Mouse (Mus musculus): ENCODE results near the gene Eif2b2. TPM values are rescaled to one million over a fixed set of nuclear protein-coding genes. Genes with fewer than 3 reads are reported as not detected.

Gene Eif2b2
- polyA plus RNA-seq, 1 experiment from 2014 or later = 78.7 TPM

DNA sequence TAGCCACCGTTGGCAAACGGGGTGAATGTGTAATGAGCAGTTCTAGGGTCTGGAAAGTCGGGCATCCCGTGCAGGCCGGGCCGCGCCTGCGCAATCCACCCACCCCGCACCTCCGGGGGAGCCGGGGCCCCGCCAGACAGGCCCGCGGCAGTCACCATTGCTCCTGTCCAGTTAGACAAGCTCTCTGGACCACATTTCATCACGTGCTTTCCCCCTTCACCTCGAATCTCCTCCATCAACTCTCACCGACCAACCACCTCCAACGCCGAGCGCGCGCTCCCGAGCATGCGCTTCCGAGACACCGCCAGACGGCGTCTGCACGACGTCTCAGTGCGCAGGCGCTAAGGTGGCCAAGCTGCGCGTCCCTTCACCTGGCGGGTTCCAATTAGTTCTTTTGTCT lies 51.0 kb downstream of the Eif2b2 start, which contains the start of gene Mlh3:
TSS of gene Mlh3 (minus strand) at position 281 of the 400 bp plus-strand sequence.
- H3K4me3 ChIP-seq (replicated peaks; ENCODE audit: low read depth, low read length) = peak within 1 kb of the TSS; percentile 53
- H3K27me3 ChIP-seq (ENCODE audit: control insufficient read depth, insufficient read depth, low read length) = no peaks in the 10 kb centered on the region
- no peaks in the 10 kb centered on the region for H3K4me1 ChIP-seq (ENCODE audit: control insufficient read depth, insufficient read depth, low read length)
- peak within 1 kb of the TSS; percentile 65 for H3K4me2 ChIP-seq (ENCODE audit: low read length)
- no peaks in the 10 kb centered on the region for H3K36me3 ChIP-seq (ENCODE audit: control insufficient read depth, insufficient read depth, low read length)
- peak within 1 kb of the TSS; percentile 88 for H3K27ac ChIP-seq (replicated peaks; ENCODE audit: low read depth, low read length)
- DNase-seq (peak; percentile 96), ATAC-seq (ENCODE audit: low FRiP score, low TSS enrichment) (peak; percentile 94)
- H3K9me3 ChIP-seq (ENCODE audit: control insufficient read depth, low read length) = 0 out of 2 replicates have a peak, but pooled peaks cover 7% of the 10 kb centered on the region
- H3K9ac ChIP-seq (replicated peaks; ENCODE audit: low read length) = peak within 1 kb of the TSS; percentile 72
- under 1% methylated on average over 35 of the region's 35 CpGs for WGBS

DNA sequence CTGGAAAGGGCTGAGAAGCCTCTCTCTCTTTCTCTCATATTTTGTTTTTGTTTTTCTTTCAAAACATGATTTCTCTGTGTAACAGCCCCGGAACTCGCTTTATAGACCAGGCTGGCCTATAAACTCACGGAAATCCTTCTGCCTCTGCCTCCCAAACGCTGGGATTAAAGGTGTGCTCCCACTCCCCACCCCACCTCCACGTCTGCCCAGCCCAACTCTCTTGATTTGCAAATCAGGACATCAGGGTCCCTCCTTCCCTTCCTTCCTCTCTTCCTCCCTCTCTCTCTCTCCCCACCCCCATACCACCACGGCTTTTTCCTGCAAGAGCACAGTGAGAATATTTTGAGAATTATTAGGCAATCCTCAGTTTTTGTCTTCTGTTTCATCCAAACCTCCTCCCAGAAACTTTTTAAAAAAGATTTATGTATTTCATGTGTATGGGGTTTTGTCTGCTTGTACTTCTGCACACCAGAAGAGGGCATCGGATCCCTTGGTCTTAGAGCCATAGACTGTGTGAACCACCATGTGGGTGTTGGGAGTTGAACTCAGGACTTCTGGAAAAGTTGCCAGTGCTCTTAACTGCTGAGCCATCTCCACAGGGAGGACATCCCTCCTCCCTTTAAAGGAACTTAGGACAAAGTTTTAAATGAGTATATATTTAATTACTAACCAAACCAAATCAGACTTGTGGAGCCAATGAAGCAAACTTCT lies 52.0 kb downstream of the Eif2b2 start:
- Histone ChIP-seq H3K4me2 (ENCODE audit: low read length) (peak overlapping the region; percentile 65), H3K4me3 (replicated peaks; ENCODE audit: low read depth, low read length) (no peak overlapping the region)
- 76% methylated on average over 7 of the region's 7 CpGs for WGBS

DNA sequence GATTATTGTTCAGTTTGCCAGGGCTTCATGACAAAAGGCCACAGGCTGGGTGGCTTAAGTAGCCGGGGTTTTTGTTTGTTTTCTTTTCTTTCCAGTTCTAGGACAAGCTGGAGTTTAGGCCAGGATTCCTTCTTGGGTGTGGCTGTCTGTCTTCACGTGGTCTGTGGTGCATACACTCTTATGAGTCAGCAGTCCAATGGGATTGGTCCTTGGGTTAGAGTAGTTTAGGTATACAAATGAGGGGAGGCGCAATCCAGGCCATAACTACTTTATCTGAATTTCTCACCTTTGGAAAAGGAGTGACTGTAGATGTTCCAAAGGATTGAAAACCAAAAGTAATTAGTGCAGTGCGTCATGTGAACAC lies 52.5 kb downstream of the Eif2b2 start:
- Histone ChIP-seq H3K9ac (replicated peaks; ENCODE audit: low read length) (no peak overlapping the region), H3K36me3 (ENCODE audit: control insufficient read depth, insufficient read depth, low read length) (no peaks in the 10 kb centered on the region), H3K4me2 (ENCODE audit: low read length) (no peak overlapping the region), H3K27ac (replicated peaks; ENCODE audit: low read depth, low read length) (no peak overlapping the region), H3K4me3 (replicated peaks; ENCODE audit: low read depth, low read length) (no peak overlapping the region), H3K27me3 (ENCODE audit: control insufficient read depth, insufficient read depth, low read length) (no peaks in the 10 kb centered on the region), H3K9me3 (ENCODE audit: control insufficient read depth, low read length) (0 out of 2 replicates have a peak, but pooled peaks cover 7% of the 10 kb centered on the region), H3K4me1 (ENCODE audit: control insufficient read depth, insufficient read depth, low read length) (no peaks in the 10 kb centered on the region)
- ATAC-seq (ENCODE audit: low FRiP score, low TSS enrichment) = no peak
- DNase-seq = no peak
- 80% methylated on average over 4 of the region's 4 CpGs for WGBS

More for the DNA sequence above, 52.0 kb downstream of the Eif2b2 start:
- DNase-seq (no peak), ATAC-seq (ENCODE audit: low FRiP score, low TSS enrichment) (no peak)
- Histone ChIP-seq H3K36me3 (ENCODE audit: control insufficient read depth, insufficient read depth, low read length) (no peaks in the 10 kb centered on the region), H3K9me3 (ENCODE audit: control insufficient read depth, low read length) (0 out of 2 replicates have a peak, but pooled peaks cover 7% of the 10 kb centered on the region), H3K27me3 (ENCODE audit: control insufficient read depth, insufficient read depth, low read length) (no peaks in the 10 kb centered on the region), H3K4me1 (ENCODE audit: control insufficient read depth, insufficient read depth, low read length) (no peaks in the 10 kb centered on the region), H3K27ac (replicated peaks; ENCODE audit: low read depth, low read length) (no peak overlapping the region), H3K9ac (replicated peaks; ENCODE audit: low read length) (no peak overlapping the region)

DNA sequence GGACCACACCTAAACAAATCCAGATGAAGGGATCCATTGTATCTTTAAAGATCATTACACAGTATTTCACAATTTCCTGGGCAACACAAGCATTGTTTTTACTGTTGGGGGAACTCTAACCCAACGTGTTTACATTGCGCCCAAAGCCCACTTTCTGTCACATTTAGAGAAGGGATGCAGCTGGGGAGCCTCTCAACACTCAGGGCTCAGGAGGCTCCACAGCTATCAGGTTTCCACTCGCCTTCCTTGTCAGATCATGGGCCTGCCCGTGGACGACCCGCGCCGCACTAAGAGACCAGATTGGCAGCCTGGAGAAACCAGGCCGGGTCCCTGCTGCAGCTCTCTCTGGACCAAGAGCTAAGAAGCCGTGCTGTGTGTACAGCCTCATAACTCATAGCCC lies 54.2 kb downstream of the Eif2b2 start:
- Histone ChIP-seq H3K36me3 (ENCODE audit: control insufficient read depth, insufficient read depth, low read length) (no peaks in the 10 kb centered on the region), H3K9ac (replicated peaks; ENCODE audit: low read length) (no peak overlapping the region), H3K4me3 (replicated peaks; ENCODE audit: low read depth, low read length) (no peak overlapping the region), H3K4me1 (ENCODE audit: control insufficient read depth, insufficient read depth, low read length) (no peaks in the 10 kb centered on the region), H3K27ac (replicated peaks; ENCODE audit: low read depth, low read length) (no peak overlapping the region), H3K4me2 (ENCODE audit: low read length) (no peak overlapping the region), H3K9me3 (ENCODE audit: control insufficient read depth, low read length) (no peaks in the 10 kb centered on the region), H3K27me3 (ENCODE audit: control insufficient read depth, insufficient read depth, low read length) (no peaks in the 10 kb centered on the region)
- DNase-seq (no peak), ATAC-seq (ENCODE audit: low FRiP score, low TSS enrichment) (no peak)
- WGBS = 91% methylated on average over 10 of the region's 10 CpGs

Small RNAs within 50 kb of the gene (microRNA-seq; reads per million reads assigned to microRNA genes)
- gene Mir6938 = not detected

Other genes with a start within 250 kb of the Eif2b2 start
- gene Fcf1, start 248.6 kb upstream of the Eif2b2 start, polyA plus RNA-seq (2014; fragmentation: Nextera tagmentation; extraction: Ambion mirVana) = 95.9 and 105 TPM in 2 replicates
- 33.2 and 40.5 TPM in 2 replicates for gene Arel1, start 248.6 kb upstream of the Eif2b2 start, polyA plus RNA-seq (2014; fragmentation: Nextera tagmentation; extraction: Ambion mirVana)
- 47.4 and 50.2 TPM in 2 replicates for gene Ylpm1, start 223.2 kb upstream of the Eif2b2 start, polyA plus RNA-seq (2014; fragmentation: Nextera tagmentation; extraction: Ambion mirVana)
- gene Prox2, start 108.7 kb upstream of the Eif2b2 start, polyA plus RNA-seq (2014; fragmentation: Nextera tagmentation; extraction: Ambion mirVana) = 1.7 and 2.1 TPM in 2 replicates
- gene Dlst, start 108.6 kb upstream of the Eif2b2 start, polyA plus RNA-seq (2014; fragmentation: Nextera tagmentation; extraction: Ambion mirVana) = 67.9 and 98.0 TPM in 2 replicates
- gene Rps6kl1, start 68.2 kb upstream of the Eif2b2 start, polyA plus RNA-seq (2014; fragmentation: Nextera tagmentation; extraction: Ambion mirVana) = 22.2 and 27.1 TPM in 2 replicates
- gene Pgf, start 41.7 kb upstream of the Eif2b2 start, polyA plus RNA-seq (2014; fragmentation: Nextera tagmentation; extraction: Ambion mirVana) = 6.0 and 7.1 TPM in 2 replicates
- 9.4 and 10.2 TPM in 2 replicates for gene Mlh3, start 51.1 kb downstream of the Eif2b2 start, polyA plus RNA-seq (2014; fragmentation: Nextera tagmentation; extraction: Ambion mirVana)
- 56.5 and 63.7 TPM in 2 replicates for gene Acyp1, start 69.0 kb downstream of the Eif2b2 start, polyA plus RNA-seq (2014; fragmentation: Nextera tagmentation; extraction: Ambion mirVana)
- gene Zc2hc1c, start 69.1 kb downstream of the Eif2b2 start, polyA plus RNA-seq (2014; fragmentation: Nextera tagmentation; extraction: Ambion mirVana) = 1.1 and 1.6 TPM in 2 replicates
- gene Nek9, start 119.9 kb downstream of the Eif2b2 start, polyA plus RNA-seq (2014; fragmentation: Nextera tagmentation; extraction: Ambion mirVana) = 8.0 and 10.3 TPM in 2 replicates
- gene Tmed10, start 155.4 kb downstream of the Eif2b2 start, polyA plus RNA-seq (2014; fragmentation: Nextera tagmentation; extraction: Ambion mirVana) = 192 and 228 TPM in 2 replicates

All from midbrain, embryonic 14.5 days (tissue).